Mouse (Mus musculus) adrenal gland, adult 2 months (tissue): ENCODE measurements around the gene Gm2042. TPM values are rescaled to one million over a fixed set of nuclear protein-coding genes. Genes with fewer than 3 reads are reported as not detected.
"Not testable (repeated sequence)": the region's sequence is repeated elsewhere in the genome, so short reads cannot be mapped to it uniquely, and the experiment has no call there.

Experiments
- DNase-seq: peaks from one replicate; pipeline ENCODE4 v3.0.0; 2021
- long read RNA-seq: library from polyadenylated mRNA; stranded (forward); transcript quantifications from one replicate; pipeline ENCODE4 v2.0.0, GENCODE M21; 2021
- polyA plus RNA-seq: library from polyadenylated mRNA; depleted of rRNA; stranded (reverse); fragments of >200 nt; gene quantifications from 2 replicates; pipeline ENCODE4 v1.2.3, GENCODE M21; 2012; rRNA removed
- total RNA-seq, 2 experiments: library from RNA; stranded (reverse); gene quantifications; 2 replicates each; pipeline ENCODE4 v1.2.3; 2021

Gm2042 gene
- total RNA-seq (not detected), polyA plus RNA-seq (not detected in 2 replicates)
- long read RNA-seq, result 0 reads

DNA sequence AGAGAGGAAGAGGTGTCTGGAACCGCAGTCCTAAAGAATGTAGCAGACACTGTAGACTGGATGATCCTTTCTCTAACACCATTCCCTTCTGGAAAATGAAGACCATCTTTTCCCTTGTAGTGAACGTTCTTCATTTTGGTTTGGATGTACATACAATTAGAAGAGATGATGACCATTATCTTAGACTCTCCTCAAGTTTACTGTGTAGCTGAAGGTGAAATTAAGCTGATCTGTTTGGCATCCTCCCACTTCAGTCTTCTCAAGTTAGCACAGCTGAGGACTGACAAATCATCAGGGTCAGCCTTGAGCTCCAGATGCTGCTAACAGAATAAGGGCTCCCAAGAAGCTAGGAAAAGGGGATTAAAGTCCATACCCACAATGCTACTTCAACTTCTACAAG lies at the start of gene Gm2042:
Gene Gm2042, plus strand, starts transcription at position 301 of the 400 bp plus-strand sequence.
- not testable (repeated sequence) for DNase-seq

DNA sequence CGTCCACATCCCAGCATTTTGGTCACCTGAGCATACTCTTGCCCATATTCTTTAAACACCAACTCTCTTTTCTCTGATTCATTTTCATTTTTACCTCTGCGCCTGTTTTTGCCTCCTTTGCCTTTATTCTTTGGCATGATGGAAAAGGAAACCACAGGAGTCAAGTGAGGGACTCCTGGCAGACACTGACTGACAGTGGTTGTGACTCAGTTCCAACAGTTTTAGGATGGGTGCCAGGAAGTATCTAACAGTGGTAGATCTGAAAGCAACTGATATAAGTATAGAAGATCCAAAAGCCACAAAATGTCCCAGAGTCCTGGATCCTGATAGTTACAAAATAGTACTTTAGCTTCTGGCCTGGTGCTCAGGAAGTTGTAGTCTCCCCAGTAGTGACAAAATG lies 34.2 kb upstream of the Gm2042 start, which contains the start of gene Gm2035:
Gene Gm2035, minus strand, starts transcription at position 137 of the 400 bp plus-strand sequence.
- DNase-seq, result not testable (repeated sequence)

DNA sequence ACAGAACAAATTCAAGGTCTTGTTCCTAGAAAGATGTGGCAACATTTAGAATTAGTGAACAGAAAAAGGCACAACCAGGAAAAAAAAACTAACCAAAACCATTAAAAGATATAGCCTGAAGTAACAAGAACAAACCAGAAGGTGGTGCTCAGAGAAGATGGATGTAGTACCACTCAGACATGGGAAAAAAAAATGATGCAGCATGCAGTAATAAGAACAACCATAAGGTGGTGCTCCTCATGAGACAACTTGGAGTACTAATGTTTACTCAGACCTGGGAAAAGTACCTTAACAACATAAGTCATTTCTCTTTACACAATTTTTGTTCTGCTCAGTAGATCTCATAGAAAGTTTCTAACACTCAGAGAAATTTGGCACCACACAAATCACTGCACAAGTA lies 30.1 kb downstream of the Gm2042 start:
- not testable (repeated sequence) for DNase-seq

DNA sequence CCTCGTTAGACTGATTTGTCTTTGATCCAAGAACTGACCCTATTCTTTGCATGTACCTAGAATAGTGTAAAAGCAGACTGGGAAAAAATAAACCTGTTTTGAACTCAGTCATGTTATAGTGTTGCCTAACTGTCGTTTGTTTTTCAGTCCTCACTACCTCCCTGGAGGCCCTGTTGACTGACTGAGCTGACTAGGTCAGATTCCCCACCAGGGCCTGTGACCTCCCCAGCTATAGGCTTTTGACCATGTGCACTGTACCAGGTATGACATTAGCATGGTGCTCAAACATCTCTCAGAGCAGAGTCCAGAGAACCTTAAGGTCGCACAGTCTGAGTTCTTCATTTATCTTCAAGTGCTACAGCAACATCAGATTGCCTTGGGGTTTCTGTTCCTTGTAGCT lies 50.2 kb downstream of the Gm2042 start:
- not testable (repeated sequence) for DNase-seq

Other genes with a start within 250 kb of the Gm2042 start
- not detected for gene Gm21319, start 178.3 kb upstream of the Gm2042 start, total RNA-seq
- gene Gm21319, start 178.3 kb upstream of the Gm2042 start, polyA plus RNA-seq, result not detected in 2 replicates
- gene Gm21936, start 158.6 kb upstream of the Gm2042 start, total RNA-seq, result not detected
- gene Gm21936, start 158.6 kb upstream of the Gm2042 start, polyA plus RNA-seq, result not detected in 2 replicates
- not detected for gene BB287469, start 137.5 kb upstream of the Gm2042 start, total RNA-seq
- gene BB287469, start 137.5 kb upstream of the Gm2042 start, polyA plus RNA-seq, result not detected in 2 replicates
- not detected for gene Gm2001, start 111.7 kb upstream of the Gm2042 start, total RNA-seq
- gene Gm2001, start 111.7 kb upstream of the Gm2042 start, polyA plus RNA-seq, result not detected in 2 replicates
- gene Gm2016, start 80.0 kb upstream of the Gm2042 start, total RNA-seq, result not detected
- gene Gm2016, start 80.0 kb upstream of the Gm2042 start, polyA plus RNA-seq, result not detected in 2 replicates
- gene Gm2022, start 58.7 kb upstream of the Gm2042 start, total RNA-seq, result not detected
- not detected in 2 replicates for gene Gm2022, start 58.7 kb upstream of the Gm2042 start, polyA plus RNA-seq
- gene Gm2035, start 34.2 kb upstream of the Gm2042 start, total RNA-seq, result not detected
- not detected in 2 replicates for gene Gm2035, start 34.2 kb upstream of the Gm2042 start, polyA plus RNA-seq
- gene Gm2075, start 57.8 kb downstream of the Gm2042 start, total RNA-seq, result not detected
- not detected in 2 replicates for gene Gm2075, start 57.8 kb downstream of the Gm2042 start, polyA plus RNA-seq
- not detected for gene Gm6803, start 64.7 kb downstream of the Gm2042 start, total RNA-seq
- not detected in 2 replicates for gene Gm6803, start 64.7 kb downstream of the Gm2042 start, polyA plus RNA-seq
- gene Gm2056, start 72.9 kb downstream of the Gm2042 start, total RNA-seq, result not detected
- gene Gm2056, start 72.9 kb downstream of the Gm2042 start, polyA plus RNA-seq, result not detected in 2 replicates
- not detected for gene Gm16368, start 129.6 kb downstream of the Gm2042 start, total RNA-seq
- gene Gm16368, start 129.6 kb downstream of the Gm2042 start, polyA plus RNA-seq, result not detected in 2 replicates
- not detected for gene Gm10436, start 228.0 kb downstream of the Gm2042 start, total RNA-seq
- gene Gm10436, start 228.0 kb downstream of the Gm2042 start, polyA plus RNA-seq, result not detected in 2 replicates